Mouse (Mus musculus) lung, adult 18-20 months (tissue): ENCODE measurements around the gene Odf3l1.

Experiments
- DNase-seq, 2 experiments: peaks; one replicate each; pipeline ENCODE4 v3.0.0; 2022; ENCODE audit warnings: mixed read lengths in 2 of 2

The Odf3l1 gene

GRCm38 (mm10) chr9:56880790-56881189 is 16.3 kb upstream of the Odf3l1 start:
- DNase-seq, result no peak

GRCm38 (mm10) chr9:56877284-56877683 is 12.8 kb upstream of the Odf3l1 start:
- no peak for DNase-seq

DNA sequence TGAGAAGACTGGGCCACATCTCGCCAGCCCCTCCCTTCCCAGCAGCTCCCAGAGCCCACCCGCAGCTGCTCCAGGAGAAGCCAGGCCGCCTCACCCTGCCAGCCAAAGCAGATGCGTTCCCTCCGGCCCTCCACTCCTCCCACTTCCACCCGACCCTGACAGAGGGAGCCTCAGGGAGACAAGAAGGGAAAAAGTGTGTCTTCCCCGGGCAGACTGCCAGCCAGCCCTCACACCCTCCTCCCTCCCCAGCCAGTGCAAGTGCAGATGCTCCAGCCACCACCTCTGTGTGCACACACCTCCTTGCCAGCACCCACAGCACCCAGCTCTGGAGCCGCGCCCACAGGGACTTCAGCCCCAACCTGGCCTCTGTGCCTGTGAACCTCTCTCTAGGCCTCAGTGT is 12.3 kb upstream of the Odf3l1 start:
- no peak for DNase-seq

GRCm38 (mm10) chr9:56873097-56873496 is 8.6 kb upstream of the Odf3l1 start:
- DNase-seq, result no peak

GRCm38 (mm10) chr9:56872105-56872903 is 7.8 kb upstream of the Odf3l1 start:
- DNase-seq, result no peak

DNA sequence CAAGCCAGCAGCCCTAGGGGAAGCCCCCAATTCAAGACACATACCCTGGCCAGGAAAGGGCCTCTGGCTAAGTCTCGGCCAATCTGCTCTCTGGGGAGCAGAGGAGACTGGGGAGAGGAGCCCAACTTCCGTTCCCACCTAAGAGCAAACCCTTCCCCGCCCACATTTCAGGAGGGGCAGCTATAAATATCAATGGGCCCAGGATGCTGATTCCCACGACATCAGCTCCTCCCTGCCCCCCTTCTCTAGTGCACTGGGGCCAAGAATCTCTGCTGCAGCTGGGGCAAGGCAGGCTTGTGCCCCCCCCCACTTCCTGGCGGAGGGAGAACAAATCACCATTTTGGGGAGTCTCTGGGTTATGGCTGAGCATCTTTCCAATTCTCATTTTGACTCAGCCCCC is 6.7 kb upstream of the Odf3l1 start:
- DNase-seq, result peak; percentile 26 to 31

GRCm38 (mm10) chr9:56870778-56871177 is 6.3 kb upstream of the Odf3l1 start:
- DNase-seq, result no peak

- no peak for DNase-seq
Measured at GRCm38 (mm10) chr9:56869552-56869951, 5.1 kb upstream of the Odf3l1 start.

DNA sequence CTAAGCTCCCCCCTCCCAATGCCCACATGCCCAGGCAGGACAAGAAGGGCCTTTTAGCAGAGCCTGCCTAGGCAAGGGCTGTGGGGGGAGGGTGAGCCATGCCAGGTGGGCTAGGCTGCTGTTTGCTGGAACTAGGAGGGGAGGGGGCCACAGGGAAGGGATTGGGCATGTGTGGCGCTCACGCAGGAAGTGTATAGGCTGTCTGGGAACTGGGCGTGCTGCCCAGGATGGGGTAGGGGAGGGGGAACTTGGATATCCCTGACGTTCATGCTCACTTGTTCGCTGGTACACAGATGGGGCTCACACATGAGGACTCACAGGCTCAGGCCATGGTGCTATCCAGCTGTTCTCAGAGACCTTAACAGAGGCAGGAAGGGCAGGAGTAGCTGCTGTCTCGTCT is 3.8 kb upstream of the Odf3l1 start:
- no peak for DNase-seq

GRCm38 (mm10) chr9:56866430-56866829 is 2.0 kb upstream of the Odf3l1 start:
- DNase-seq, result no peak

GRCm38 (mm10) chr9:56865673-56866400 is 1.4 kb upstream of the Odf3l1 start:
- DNase-seq, result no peak

DNA sequence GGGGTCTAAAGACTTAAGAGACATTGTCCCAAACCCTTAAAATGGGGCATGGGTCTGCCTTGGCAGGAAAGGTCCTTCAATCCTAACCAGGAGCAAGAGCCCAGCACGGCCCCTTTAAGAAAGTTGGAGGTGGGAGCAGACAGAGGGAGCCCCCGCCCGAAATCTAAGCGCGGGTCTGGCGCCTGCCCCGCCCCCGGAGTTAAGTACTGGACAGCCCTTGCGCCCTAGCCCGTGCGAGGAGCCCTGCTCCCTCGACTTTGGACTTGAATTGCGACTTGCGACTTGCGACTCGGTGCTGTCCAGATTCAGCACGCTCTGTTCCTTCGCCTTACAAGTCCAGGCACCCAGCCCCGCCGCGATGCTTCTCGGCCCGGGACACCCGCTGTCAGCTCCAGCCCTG is 353 bp upstream of the Odf3l1 start, which contains the start of gene Cspg4:
TSS of gene Cspg4 (plus strand) at position 202 of the 400 bp plus-strand sequence.
- DNase-seq, result peak in 1 of 2 experiments; percentile 47

GRCm38 (mm10) chr9:56862863-56863262 is 1.6 kb downstream of the Odf3l1 start:
- DNase-seq, result no peak

GRCm38 (mm10) chr9:56860486-56861269 is 3.8 kb downstream of the Odf3l1 start:
- DNase-seq, result peak in 1 of 2 experiments; percentile 18

- no peak for DNase-seq
Measured at GRCm38 (mm10) chr9:56860035-56860434, 4.4 kb downstream of the Odf3l1 start.

DNA sequence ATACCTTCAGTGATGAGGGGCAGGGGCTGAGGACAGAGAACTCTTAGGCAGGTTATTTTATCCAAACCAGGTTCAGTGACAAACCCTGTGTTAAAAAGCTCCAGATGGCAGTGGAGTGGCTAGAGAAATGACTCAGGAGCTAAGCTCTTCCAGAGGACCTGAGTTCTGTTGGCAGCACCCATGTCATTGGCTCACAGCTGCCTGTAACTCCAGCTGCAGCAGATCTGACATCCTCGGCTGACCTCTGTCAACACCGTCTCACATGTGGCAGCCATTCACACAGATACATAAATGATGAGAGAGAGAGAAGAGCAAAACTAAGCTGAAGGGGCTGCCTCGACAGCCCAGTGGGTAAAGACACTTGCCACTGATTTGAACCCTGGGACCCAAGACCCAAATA is 7.0 kb downstream of the Odf3l1 start:
- no peak for DNase-seq

GRCm38 (mm10) chr9:56851778-56852177 is 12.7 kb downstream of the Odf3l1 start:
- DNase-seq, result peak; percentile 32 to 44

GRCm38 (mm10) chr9:56850905-56851252 is 13.6 kb downstream of the Odf3l1 start:
- no peak for DNase-seq

DNA sequence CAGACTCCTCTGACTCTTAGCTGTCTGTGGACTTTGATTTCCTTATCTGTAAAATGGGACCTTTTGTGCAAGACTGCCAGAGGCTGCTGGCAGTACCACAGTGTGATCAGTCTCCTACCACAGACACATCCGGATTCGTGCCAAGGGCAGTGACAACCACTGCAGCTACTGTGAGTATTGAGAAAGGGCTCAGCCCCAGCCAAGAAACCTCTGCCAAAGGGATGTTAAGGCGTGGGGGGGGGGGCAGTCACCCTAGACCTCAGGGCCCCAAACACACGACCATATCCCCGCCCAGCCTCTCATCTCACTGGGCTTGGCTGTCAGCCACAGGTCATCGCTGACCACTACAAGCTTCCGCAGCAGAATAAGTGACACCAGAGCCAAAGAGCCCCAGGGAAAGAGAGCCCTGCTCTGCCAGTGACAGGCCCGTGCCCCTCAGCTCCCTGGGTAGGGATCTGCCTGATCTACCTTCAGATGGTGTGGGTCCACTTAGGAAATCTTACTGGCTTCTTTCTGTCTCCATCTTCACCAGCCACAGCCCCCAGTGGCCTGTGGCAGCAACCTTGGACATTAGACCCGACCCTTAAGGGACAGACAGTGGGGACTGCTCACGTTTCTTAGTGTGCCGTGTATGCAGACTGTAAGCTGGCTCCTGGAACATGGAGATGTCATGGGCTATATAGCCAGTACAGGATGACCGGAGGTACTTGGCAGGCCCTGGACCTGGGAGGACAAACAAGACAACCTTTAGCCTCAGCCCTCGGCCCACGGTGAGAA is 14.2 kb downstream of the Odf3l1 start:
- DNase-seq, result peak; percentile 49 to 52

DNA sequence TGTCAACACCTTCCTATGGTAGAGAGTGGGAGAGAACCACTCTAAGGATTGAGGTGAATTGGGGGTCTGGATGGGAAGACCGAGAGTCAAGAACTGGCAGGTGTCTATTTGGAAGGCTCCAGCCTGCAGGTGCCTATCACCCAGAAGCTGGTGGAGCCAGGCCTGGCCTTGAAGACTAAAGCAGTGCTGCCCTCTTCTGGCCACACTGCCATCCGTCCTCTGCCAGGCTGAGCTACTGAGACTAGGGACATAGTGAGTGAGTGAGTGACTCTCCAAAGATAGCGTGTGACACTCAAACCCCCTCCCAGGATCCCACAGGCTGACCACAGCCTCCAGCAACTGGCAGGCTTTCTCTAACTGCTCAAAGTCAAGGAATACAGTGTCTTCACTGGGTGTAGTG is 17.0 kb downstream of the Odf3l1 start:
- DNase-seq, result peak; percentile 41 to 50

DNA sequence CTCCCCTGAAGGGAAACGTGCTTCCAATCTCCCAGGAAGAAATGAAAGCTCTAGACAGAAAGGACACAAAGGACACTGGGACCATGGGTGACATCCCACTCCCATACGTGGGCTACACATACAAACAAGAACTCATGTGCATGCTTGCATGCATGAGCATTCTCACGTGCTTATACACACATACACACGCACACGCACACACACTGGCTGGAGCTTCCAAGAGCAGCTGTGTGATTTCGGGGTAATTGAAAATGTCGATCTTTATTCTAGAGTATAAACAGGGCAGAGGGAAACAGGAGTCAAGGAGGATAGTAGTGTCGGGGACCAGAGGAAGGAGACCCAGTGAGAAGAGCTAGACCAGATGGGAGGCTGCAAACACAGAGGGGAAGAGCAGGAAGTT is 19.8 kb downstream of the Odf3l1 start:
- DNase-seq, result no peak

DNA sequence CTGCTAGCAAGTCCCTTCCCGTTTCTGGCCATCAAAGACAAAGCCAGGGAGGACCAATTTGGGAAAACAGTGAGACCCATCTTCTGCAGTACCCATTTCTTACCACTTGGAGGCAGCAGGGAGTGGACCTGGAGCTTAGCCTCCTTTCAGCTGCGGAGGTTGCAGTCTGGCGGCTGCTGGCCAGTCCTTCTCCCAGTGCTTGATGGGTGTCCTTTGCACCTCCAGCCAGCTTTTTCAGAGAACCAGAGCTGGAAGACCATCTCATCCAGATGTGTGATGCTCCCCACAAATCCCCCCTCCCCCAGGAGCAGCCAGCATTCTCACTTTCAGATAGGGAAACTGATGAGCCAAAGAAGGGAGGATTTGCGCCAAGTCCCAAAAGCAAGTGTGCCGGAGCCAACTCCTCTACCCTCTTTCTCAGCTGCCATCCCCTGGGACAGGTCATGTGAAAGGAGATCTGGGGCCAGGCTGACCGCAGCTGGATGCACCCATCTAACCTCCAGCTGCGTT is 20.7 kb downstream of the Odf3l1 start:
- DNase-seq, result peak; percentile 43 to 55
